Mouse (Mus musculus): Measurements from ENCODE around the gene Chd3.
"Not testable (repeated sequence)": the region's sequence is repeated elsewhere in the genome, so short reads cannot be mapped to it uniquely, and the experiment has no call there.

Gene Chd3

DNA sequence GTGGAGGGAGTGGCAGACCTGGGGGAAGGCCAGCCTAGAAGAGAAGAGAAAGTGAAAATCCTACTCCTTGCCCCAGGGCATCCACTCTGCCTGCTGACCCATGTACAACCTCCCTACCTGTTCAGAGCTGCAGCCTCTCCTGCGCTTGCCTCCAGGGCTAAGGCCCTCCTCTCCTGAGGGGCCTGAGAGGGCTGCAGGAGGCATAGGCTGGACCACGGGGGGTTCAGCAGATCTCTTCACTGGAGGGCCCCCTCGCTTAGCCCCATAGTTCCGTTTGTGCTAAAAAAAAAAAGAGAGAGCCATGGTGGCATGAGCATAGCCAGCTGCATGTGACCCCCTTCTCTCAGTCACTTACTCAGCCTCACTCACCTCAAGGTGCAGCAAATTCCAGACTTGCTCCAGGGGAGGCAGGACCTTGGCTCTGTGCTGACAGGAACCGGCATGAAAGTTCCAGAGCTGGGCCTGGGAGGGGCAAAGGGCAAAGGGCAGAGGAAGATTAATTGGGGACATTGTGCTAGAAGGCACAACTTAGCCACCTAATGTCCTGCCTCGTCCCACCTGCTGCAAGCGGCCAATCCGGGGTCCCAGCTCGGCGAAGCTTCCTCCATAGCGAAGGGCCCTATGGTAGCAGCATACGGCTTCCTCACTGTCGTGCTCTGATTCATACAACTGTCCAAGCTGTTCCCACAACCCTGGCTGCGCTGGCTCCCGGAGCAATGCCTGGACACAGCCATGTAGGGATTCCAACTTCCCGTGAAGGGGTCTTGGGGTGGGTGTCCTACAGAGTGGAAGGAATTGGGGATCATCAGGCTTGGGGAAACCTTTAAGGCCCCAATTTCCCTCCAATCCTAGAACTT, 37.9 kb upstream of the Chd3 start:
- DNase-seq (ENCODE audit: low spot score), result no peak

DNA sequence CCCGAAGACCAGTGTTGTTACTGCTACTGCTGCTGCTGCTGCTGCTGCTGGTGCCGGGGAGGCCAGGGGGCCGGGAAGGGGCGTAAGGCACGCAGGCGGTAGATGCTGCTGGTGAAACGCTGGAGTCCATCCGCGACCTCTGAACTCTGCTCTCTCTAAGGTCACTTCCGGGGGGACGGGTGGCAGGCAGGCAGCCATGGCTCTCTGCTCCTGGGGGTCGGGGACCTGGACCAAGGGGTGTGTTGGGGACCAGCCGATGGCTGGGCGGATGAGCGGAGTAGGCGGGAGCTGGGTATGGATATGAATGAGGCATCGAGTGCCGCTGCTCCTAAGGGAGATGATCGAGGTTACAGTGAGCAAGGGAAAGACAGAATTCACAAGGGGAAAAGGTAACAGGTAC, 37.1 kb upstream of the Chd3 start:
- no peak for DNase-seq (ENCODE audit: low spot score)

DNA sequence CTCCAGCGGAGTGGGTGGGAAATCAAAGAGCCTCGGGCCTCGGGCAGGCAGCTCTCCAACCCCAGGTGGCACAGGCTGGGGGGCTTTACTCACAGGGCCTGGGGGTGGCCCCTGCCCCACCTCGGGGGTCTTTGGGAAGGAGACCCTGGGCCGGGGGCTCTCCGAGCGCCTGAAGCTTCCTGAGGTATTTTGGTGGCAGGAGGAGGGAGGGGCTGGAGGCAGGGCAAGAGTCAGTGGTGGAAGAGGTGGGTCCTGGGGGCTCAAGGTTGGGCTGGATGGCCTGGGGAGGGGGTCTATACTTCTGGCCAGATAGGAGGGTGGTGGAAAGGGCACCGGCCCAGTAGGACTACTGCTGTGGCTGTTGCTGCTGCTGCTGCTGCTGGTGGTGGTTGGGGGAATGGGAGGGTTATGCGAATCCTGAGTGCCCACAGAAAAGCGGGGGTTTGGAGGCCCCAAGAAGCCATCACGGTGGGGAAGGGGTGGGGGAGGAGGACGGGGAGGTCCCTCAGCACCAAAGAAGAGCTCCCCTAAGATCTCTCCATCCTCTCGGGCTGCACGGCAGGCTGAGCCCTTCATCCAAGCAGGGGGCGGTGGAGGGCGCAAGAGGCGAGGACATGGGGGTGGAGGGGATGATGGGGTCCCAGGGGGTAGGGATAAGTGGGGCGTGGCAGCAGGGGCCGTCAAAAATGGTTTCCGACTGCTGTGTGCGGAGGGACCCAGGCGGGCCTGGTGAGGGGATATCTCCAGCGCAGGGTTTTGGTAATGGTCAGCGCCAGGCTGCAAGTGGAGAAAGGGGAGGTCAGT, 36.4 kb upstream of the Chd3 start:
- DNase-seq (ENCODE audit: low spot score), result no peak

DNA sequence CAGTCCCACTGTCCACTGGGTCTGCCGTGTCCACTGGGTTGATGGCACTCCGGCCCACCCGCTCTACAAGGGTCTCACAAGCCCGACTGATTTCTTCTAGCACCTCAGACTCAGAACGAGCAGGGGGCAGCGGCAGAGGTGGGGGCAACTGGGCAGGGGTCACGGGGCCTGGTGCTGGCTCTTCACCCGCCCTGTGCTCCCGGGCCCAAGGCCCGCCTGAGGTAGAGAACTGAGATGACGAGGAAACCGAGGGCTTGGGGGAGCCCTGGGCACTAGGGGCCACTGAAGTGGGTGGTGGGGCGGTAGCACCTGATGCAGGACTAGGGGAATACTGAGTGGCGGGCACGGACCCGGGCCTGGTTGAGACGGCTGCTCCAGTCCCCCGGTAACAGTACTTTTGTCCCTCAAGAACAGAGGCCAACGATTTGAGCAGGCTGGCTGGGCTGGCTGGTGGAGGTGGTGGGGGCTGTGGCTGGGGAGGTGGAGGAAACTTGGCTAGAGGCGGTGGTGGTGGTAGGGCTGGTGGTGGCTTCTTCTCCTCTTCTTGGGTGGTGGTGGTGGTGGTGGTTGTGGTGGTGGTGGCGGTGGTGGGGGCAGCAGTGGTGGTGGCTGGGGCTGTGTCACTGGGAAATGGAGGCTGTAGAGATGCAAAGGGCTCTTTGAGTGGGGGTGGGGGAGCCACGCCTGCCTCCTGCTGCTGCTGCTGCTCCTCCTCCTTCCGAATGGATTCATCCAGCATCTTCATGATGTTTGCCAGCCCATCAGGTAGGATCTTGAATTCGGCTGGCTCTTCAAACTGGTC, 35.6 kb upstream of the Chd3 start:
- DNase-seq (ENCODE audit: low spot score), result no peak

DNA sequence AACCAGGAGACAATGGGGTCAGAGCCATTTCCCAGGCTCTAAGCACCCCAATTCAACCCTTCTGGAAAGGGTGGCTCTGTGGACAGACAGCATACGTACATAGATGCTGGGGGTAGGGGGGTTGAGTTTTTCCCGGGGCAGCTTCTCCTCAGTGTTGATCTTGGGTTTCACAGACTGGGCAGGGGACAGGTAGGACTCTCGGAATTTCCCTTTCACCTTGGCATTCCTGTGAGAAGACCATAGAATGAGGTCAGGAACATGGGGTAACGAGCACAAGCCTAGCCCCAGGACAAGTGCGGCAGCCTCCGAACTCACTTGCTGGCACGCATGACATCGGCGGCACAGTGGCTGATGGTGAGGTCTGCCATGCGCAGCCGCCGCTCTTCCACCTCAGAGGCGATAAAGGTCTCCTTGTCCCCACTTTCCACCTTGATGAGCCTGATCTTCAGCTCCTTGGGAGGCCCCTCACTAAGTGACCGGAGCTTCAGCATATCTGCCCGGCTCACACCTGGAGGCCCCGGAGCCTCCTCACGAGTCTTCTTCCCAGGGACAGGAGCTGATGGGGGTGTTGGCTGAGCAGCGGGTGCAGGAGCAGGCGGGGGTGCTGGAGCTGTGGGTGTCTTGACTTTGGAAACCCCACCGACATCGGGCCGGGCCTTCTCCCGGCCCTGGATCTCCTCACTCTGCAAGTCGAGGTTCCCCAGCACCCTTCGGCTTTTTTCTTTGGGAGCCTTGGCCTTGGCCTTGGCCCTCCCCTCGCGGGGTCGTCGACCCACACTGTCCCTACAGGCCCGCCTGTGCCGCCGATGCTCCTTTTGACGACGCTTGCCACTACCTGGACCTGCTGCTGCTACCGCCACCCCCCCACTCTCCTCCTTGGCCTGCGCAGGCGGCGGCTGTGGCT, 34.7 kb upstream of the Chd3 start:
- no peak for DNase-seq (ENCODE audit: low spot score)

DNA sequence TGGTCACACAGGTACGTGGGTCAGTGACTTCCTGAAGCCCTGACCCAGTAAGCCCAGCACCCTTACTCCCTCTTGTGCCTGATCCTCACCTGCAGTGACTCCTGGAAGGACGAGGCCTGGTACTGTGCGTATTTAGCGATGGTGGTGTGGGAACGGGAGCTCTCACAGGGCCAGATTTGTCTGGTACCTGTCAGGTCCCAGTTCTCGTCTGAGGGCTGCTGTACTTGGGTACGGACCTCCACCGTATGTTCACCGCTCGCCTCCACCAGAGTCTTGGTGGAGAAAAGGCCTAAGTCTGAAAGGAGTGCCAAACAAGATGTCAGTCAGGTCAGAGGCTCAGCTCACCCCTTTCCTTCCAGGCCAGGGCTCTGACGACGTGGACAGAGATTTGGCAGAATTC, 32.8 kb upstream of the Chd3 start:
- DNase-seq (ENCODE audit: low spot score), result no peak

DNA sequence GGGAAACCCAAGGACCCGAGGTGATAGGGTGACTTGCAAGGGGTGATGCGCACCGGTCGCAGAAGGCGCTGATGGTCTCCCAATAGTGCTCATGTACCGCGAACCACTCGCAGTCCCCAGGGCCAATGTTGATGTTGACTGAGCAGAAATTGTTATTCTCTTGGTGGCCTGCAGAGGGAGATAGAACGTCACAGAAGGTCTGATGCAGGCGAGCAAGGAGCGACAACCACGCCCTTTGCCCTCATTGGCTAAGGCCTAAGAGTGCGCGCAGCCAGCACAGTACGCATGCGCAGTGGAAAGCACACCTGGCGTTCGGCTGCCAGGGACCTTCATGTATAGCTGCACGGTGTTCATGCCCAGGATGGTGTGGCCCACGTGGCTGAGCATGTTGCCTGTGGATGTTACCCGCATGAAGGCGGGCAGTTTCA, 32.0 kb upstream of the Chd3 start:
- peak; percentile 61 for DNase-seq (ENCODE audit: low spot score)

DNA sequence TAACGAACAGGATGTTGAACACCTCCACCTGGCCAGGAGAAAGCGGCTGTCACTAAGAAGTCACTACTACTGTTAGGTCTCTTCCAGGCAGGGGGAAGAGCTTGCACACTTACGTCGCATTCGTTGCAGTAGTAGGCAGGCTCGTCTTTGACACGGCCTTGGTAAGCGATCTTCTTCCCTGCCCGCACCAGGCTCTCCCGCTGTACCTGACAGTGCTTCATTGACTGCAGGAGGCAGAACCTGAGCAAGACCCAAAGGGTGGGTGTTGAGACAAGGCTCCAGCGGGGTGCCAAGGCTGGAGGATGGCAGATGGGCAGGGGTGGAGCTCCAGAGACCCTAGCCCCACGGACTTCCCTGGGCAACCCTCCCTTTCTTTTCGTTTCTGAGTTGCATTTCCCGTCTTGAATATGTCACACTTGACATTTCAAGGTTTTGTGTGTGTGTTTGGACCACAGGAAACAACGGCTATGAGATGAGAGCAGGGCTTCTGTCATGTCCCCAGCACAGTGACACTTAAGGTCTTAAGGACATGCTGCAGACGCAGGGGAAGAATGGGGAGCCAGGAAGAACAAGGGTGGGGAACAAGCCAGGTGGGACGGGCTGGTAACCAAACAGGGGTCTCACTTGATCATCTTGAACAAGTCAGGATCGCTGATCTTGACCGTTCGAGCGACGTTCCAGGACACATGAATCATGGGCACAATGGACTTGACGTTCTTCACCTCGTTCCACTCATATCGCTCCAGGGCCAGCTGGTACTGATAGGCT, 31.1 kb upstream of the Chd3 start:
- DNase-seq (ENCODE audit: low spot score), result no peak

DNA sequence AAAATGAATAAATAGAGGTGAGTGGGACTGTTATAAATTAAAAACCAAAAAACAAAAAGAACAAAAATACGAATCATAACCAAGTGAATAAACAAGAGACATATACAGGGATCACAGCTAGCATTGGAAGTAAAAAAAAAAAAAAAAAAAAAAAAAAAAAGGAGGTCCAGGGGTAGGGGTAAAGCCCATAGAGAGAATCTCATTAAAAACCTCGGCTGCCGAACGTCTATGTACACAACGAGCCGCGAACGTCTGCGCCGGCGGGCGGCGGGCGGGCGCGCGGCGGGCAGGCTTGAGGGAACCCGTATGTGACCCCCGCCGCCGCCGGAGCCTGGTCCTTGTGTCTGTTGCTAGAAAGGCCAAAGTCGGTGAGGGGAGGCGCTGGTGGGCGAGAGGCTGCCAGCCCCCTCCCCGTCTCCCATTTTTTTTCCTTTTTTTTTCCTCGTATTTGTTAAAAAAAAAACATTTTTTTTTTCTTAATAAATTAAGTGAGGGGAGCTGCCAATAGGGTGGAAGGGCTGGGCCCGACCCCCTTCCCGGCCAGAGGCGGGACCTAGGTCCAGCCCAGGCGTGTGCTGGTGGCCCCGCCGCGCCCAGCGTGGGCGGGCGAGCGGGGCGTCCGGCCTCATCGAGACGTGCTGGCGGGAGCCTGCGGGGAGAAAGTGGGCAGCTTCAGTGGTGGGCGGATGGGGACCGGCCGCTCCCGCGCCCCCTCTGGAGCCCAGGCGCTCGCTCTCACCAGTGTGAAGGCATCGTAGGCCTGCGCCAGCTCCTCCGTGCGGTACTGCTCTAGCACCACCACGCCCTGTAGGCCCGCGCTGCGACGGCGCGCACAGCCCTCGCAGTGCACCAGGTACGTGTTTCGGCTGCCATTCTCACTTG, 30.2 kb upstream of the Chd3 start:
- no peak for DNase-seq (ENCODE audit: low spot score)

DNA sequence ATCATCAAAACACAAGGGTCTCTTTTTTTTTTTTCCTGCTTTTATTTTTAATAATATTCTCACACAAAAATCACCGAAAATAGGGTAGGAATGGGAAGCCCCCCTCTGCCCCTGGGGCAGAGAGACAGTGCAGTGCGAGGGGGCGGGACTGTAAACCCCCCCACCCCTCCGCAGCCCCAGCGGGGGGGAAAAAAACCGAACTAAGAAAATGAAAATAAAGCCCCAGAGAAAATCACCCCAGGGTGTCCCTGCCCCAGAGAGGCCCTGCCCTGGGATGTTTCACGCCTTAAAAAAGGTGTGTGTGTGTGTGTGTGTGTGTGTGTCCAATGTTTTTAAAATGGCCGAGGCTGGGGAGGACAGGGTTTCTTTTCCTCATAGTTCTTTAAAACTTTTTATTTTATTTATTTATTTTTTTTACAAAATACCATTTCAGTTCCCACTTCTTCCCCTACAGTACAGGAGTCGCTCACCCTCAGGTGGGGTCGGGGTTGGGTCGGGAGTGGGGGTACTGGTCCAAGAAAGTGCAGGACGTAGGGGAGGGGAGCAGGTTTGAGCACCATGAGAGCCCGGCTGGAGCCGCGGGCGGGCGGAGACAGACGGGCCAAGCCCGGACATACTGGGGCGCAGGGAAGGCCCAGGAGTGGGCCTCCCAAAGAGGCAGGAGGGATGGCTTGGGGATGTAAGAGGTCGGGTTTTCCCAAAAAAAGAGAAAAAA, 29.4 kb upstream of the Chd3 start:
- DNase-seq (ENCODE audit: low spot score), result no peak

DNA sequence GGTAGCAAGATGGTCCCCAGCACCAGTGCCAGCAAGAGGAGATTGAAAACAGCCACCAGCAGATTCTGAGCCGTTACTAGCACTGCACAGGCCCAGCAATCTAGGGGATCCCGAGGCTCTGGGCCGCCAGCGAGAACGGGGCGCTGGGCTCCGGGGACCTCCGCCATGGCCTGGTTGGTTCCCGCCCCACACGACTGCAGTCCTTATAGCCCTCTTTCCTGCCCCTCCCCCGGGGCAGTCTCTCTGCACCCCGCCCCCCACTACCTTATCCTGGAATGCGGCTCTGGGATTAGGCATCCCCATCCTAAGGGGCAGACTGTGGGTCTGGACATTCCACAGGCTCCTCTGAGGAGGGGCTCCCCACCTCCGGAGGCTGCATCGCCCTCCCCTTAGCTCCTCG, 28.9 kb upstream of the Chd3 start, which contains the start of gene Tmem88:
Gene Tmem88, minus strand, starts transcription at position 176 of the 400 bp plus-strand sequence.
- no peak for DNase-seq (ENCODE audit: low spot score)

DNA sequence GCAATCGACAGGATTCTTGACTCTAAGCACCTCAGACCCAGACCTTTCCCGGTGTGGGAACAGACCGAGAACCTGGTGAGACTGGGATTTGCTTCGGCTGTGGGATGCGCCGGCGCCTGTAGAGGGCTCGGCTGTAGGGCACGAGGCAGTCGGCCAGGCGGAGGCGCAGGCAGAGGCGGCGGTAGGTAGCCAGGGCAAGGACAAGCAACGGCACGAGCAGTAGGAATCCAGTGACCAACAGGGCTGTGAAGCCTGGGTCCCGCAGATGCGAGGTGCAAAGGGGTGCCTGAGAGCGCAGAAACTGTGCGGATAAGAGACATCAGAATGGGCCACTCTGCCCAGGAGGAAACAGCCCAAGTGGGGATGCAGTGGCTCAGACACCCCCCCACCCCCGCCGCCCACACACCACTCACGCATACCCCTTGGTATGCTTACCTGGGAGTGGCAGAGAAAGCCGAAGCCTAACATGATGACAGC, 28.4 kb upstream of the Chd3 start:
- no peak for DNase-seq (ENCODE audit: low spot score)

DNA sequence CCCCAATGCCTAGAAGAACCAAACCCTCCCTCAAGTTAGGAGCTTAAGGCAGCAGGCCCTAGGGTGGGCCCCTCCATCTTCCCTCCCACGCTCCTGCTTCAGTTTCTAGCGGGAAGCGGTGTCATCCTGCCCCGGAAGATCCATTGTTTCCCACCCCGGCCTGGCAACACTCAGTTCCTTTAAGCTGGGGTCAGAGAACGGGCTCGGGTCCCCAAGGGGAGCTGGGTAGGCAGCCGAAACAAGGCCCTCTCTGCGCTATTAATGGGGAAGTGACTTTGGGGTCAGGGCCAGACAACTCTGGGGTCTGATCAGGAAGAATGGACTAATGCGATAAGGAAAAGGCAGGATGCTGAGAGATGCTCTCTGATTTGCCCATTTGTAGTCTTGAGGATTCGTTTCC, 27.6 kb upstream of the Chd3 start:
- no peak for DNase-seq (ENCODE audit: low spot score)

DNA sequence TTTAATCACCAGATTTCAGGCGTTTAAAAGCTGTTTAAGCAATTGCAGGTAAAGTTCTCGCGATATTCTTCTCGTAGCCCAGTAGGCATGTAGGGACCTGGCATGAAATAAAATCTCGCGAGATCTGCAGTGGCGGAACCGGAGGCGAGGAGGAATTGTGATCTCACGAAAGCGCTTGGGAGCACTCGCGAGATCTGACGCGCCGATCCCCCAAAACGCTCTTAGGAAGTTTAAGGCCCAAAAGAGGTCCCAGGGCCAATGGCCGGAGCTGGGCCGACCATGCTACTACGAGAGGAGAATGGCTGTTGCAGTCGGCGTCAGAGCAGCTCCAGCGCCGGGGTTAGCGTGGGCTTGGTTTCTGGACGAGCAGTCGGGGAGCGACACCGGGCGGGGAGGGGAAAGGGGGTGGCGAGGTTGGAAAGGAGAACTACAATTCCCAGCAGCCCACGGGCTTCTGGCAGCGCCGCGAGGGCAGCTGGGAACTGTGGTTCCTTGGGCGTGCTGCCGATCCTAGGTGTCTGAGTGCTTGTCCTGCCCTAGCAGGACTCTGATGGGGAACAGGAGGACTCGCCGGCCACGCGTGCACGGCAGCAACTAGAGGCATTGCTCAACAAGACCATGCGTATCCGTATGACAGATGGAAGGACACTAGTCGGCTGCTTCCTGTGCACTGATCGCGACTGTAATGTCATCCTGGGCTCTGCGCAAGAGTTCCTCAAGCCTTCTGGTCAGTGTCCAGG, 26.6 kb upstream of the Chd3 start:
- DNase-seq (ENCODE audit: low spot score), result peak; percentile 84

DNA sequence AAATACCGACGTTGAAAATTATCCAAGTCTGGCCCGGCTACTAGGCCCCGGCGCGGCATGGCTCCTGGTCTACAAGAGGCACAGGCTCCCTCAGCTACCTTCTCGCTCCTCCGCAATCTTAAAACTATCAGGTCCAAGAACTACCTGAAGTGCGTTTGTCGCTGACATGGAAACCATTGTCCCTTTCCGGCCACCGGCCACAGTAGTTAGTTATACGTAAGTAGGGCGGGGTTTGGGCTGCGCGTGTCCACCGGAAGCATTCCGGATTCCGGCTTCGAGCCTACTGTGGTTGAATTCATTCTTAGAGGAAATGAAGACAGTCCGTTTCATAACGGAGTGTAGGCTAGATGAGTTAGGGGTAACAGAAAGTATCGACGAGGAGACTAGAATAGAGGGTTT, 26.0 kb upstream of the Chd3 start, which contains the start of the genes Naa38 and Cyb5d1:
Gene Naa38, plus strand, starts transcription at position 253 of the 399 bp plus-strand sequence.
Gene Cyb5d1, minus strand, starts transcription at position 397 of the 399 bp plus-strand sequence.
- DNase-seq (ENCODE audit: low spot score), result peak; percentile 52

DNA sequence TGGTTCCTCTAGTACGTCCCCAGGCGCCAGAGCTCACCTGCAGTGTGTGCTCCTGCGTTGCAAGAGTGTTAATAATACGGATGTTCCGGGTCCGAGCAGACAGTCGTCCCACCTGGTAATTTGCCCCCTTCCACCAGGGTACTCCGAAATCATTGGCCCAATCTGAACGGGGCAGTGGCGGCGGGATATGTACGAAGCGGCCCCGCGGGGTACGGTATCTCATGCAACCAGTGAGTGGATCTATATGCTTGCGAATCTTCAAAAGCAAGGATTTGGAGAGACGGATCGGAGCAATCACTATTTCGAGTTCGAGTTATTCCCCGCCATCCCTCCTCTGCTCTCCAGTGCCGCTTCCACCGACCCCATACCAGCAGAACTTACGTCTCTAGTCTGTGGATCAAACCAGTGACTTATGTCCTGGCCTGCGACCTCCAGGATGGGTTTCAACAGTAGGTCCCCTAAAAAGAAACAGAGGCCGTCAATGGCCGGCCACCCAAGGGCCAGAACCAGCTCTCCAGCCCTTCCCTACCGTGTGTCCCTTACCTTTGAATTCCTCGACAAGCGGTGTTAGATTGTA, 25.5 kb upstream of the Chd3 start:
- DNase-seq (ENCODE audit: low spot score), result not testable (repeated sequence)

DNA sequence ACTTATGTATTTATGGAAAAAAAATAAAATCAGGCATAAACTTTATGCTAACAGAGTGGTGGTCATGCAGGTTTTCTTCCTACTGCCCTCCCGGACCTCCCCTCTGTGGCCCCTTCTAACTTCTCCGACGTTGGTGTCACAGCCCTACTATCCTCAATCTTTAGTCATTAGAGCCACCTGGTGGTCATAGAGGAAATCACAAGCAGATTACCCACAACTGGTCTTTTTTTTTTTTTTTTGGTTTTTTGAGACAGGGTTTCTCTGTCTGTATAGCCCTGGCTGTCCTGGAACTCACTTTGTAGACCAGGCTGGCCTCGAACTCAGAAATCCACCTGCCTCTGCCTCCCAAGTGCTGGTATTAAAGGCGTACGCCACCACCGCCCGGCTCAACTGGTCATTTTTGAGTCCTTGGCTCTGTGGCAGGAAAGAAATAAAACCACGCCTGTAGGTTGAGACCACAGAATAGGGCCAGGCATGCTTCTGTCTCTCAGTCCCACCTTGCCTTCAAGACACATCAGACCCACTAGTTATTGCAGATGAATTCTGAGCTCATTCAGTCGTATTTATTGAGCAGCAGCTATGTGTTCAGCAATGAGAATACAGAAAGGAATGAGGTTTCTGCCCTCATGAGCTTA, 21.3 kb upstream of the Chd3 start:
- no peak for DNase-seq (ENCODE audit: low spot score)
